Mouse (Mus musculus) hindbrain, embryonic 11.5 days (tissue): Measurements from ENCODE around the gene Psmb6. TPM values are rescaled to one million over a fixed set of nuclear protein-coding genes. Genes with fewer than 3 reads are reported as not detected.

Experiments
- ATAC-seq: fragments of 200-750 bp; cut with Nextera tagmentation; 2 replicates; pipeline ENCODE4 v1.8.0; 2017; ENCODE audit warnings: mild to moderate bottlenecking, moderate TSS enrichment, moderate library complexity; ENCODE audit not compliant: low FRiP score
- DNase-seq: peaks from one replicate; pipeline ENCODE4 v3.0.0-alpha.2; 2015; ENCODE audit warnings: low spot score
- H3K27ac ChIP-seq: fragments of 300-500 bp; sonication (generic); 2 replicates; pipeline ENCODE4 v1.5.1; 2014; ENCODE audit warnings: mild to moderate bottlenecking, low read depth, low read length
- H3K27me3 ChIP-seq: fragments of 300-500 bp; sonication (generic); 2 replicates; pipeline ENCODE4 v1.6.1; 2014; ENCODE audit warnings: mild to moderate bottlenecking, low read length, moderate library complexity, mixed read lengths; ENCODE audit not compliant: control insufficient read depth, insufficient read depth
- H3K36me3 ChIP-seq: fragments of 300-500 bp; sonication (generic); 2 replicates; pipeline ENCODE4 v1.6.1; 2014; ENCODE audit warnings: mild to moderate bottlenecking, low read length, moderate library complexity, mixed read lengths; ENCODE audit not compliant: control insufficient read depth, insufficient read depth
- H3K4me1 ChIP-seq: fragments of 300-500 bp; sonication (generic); replicated peaks from 2 replicates; pipeline ENCODE4 v1.6.1; 2014; ENCODE audit warnings: low read length, mixed read lengths; ENCODE audit not compliant: control insufficient read depth, insufficient read depth
- H3K4me2 ChIP-seq: fragments of 300-500 bp; sonication (generic); replicated peaks from 2 replicates; pipeline ENCODE4 v1.6.1; 2014; ENCODE audit warnings: mild to moderate bottlenecking, low read depth, low read length
- H3K4me3 ChIP-seq: fragments of 300-500 bp; sonication (generic); 2 replicates; pipeline ENCODE4 v1.5.1; 2014; ENCODE audit warnings: low read depth, low read length
- H3K9ac ChIP-seq: fragments of 300-500 bp; sonication (generic); 2 replicates; pipeline ENCODE4 v1.6.1; 2014; ENCODE audit warnings: low read depth, low read length
- H3K9me3 ChIP-seq: fragments of 300-500 bp; sonication (generic); 2 replicates; pipeline ENCODE4 v1.6.1; 2016; ENCODE audit warnings: low read length; ENCODE audit not compliant: control insufficient read depth
- WGBS: fragments of 180-500 bp; shearing (Covaris S2); extraction: QIAGEN DNeasy Blood & Tissue Kit; methylation state at CpG from one replicate; pipeline ENCODE4 v1.1.7; 2014; 5-methylcytosine and 5-hydroxymethylcytosine counted together
- polyA plus RNA-seq: library from polyadenylated mRNA; unstranded; fragments of >200 nt; fragmentation: Nextera tagmentation; extraction: Ambion mirVana; gene quantifications from 2 replicates; pipeline ENCODE4 v1.2.1, GENCODE M21; 2014

Psmb6 gene
- polyA plus RNA-seq, 1 experiment from 2014 or later, result 895 TPM

GRCm38 (mm10) chr11:70506385-70506784 lies 18.8 kb upstream of the Psmb6 start:
- H3K36me3 ChIP-seq, result no peaks in the 10 kb centered on the region
- H3K27ac ChIP-seq, result no peak overlapping the region
- no peak overlapping the region for H3K4me3 ChIP-seq
- H3K9ac ChIP-seq, result no peak overlapping the region
- no peak for ATAC-seq
- DNase-seq, result peak; percentile 65
- H3K9me3 ChIP-seq, result no peaks in the 10 kb centered on the region
- 34% methylated on average over 4 of the region's 4 CpGs for WGBS
- no peak overlapping the region for H3K4me2 ChIP-seq
- no peaks in the 10 kb centered on the region for H3K27me3 ChIP-seq
- H3K4me1 ChIP-seq, result no peaks in the 10 kb centered on the region

GRCm38 (mm10) chr11:70506962-70507515 lies 18.1 kb upstream of the Psmb6 start:
- no peak overlapping the region for H3K9ac ChIP-seq

GRCm38 (mm10) chr11:70509753-70510564 lies 15.2 kb upstream of the Psmb6 start:
- ATAC-seq, result no peak
- no peak overlapping the region; the same call in 1 of the 2 replicates for H3K9ac ChIP-seq
- 10% methylated on average over 19 of the region's 19 CpGs for WGBS

More at GRCm38 (mm10) chr11:70506962-70507515, 18.1 kb upstream of the Psmb6 start:
- DNase-seq (no peak), ATAC-seq (no peak)
- Histone ChIP-seq H3K9me3 (no peaks in the 10 kb centered on the region), H3K4me3 (no peak overlapping the region), H3K36me3 (no peaks in the 10 kb centered on the region), H3K4me1 (no peaks in the 10 kb centered on the region), H3K27me3 (no peaks in the 10 kb centered on the region), H3K27ac (no peak overlapping the region), H3K4me2 (no peak overlapping the region)
- 79% methylated on average over 7 of the region's 7 CpGs for WGBS

GRCm38 (mm10) chr11:70511242-70511641 lies 13.9 kb upstream of the Psmb6 start:
- Histone ChIP-seq H3K4me2 (no peak overlapping the region), H3K27me3 (no peaks in the 10 kb centered on the region), H3K9me3 (no peaks in the 10 kb centered on the region), H3K4me3 (no peak overlapping the region), H3K9ac (no peak overlapping the region), H3K27ac (no peak overlapping the region), H3K36me3 (no peaks in the 10 kb centered on the region), H3K4me1 (0 out of 2 replicates have a peak, but pooled peaks cover 2% of the 10 kb centered on the region)
- WGBS, result 85% methylated on average over 2 of the region's 2 CpGs
- DNase-seq (no peak), ATAC-seq (no peak)

More at GRCm38 (mm10) chr11:70509753-70510564, 15.2 kb upstream of the Psmb6 start:
- H3K27ac ChIP-seq, result no peak overlapping the region
- DNase-seq, result peak; percentile 62
- H3K27me3 ChIP-seq, result no peaks in the 10 kb centered on the region
- H3K4me2 ChIP-seq, result peak overlapping the region; percentile 18; the same call in 1 of the 2 replicates
- H3K4me3 ChIP-seq, result no peak overlapping the region
- H3K9me3 ChIP-seq, result no peaks in the 10 kb centered on the region
- no peaks in the 10 kb centered on the region for H3K36me3 ChIP-seq
- H3K4me1 ChIP-seq, result 0 out of 2 replicates have a peak, but pooled peaks cover 2% of the 10 kb centered on the region

- WGBS, result 96% methylated on average over 7 of the region's 7 CpGs
- H3K4me2 ChIP-seq, result no peak overlapping the region
- no peak for ATAC-seq
Observed at GRCm38 (mm10) chr11:70511825-70512224, 13.3 kb upstream of the Psmb6 start.

GRCm38 (mm10) chr11:70512709-70513342 lies 12.3 kb upstream of the Psmb6 start:
- DNase-seq (no peak), ATAC-seq (no peak)
- H3K4me3 ChIP-seq, result no peak overlapping the region
- 79% methylated on average over 7 of the region's 7 CpGs for WGBS
- no peak overlapping the region for H3K9ac ChIP-seq
- 0 out of 2 replicates have a peak, but pooled peaks cover 2% of the 10 kb centered on the region for H3K4me1 ChIP-seq
- no peak overlapping the region for H3K27ac ChIP-seq
- no peaks in the 10 kb centered on the region for H3K36me3 ChIP-seq
- H3K4me2 ChIP-seq, result no peak overlapping the region
- no peaks in the 10 kb centered on the region for H3K27me3 ChIP-seq
- H3K9me3 ChIP-seq, result no peaks in the 10 kb centered on the region

More at GRCm38 (mm10) chr11:70511825-70512224, 13.3 kb upstream of the Psmb6 start:
- Histone ChIP-seq H3K4me1 (0 out of 2 replicates have a peak, but pooled peaks cover 2% of the 10 kb centered on the region), H3K9ac (no peak overlapping the region), H3K27ac (no peak overlapping the region), H3K36me3 (no peaks in the 10 kb centered on the region), H3K27me3 (no peaks in the 10 kb centered on the region), H3K9me3 (no peaks in the 10 kb centered on the region), H3K4me3 (no peak overlapping the region)
- DNase-seq, result no peak

- DNase-seq (no peak), ATAC-seq (no peak)
- Histone ChIP-seq H3K9me3 (no peaks in the 10 kb centered on the region), H3K9ac (no peak overlapping the region), H3K4me3 (no peak overlapping the region), H3K27me3 (no peaks in the 10 kb centered on the region), H3K4me2 (no peak overlapping the region), H3K27ac (no peak overlapping the region), H3K4me1 (0 out of 2 replicates have a peak, but pooled peaks cover 2% of the 10 kb centered on the region), H3K36me3 (no peaks in the 10 kb centered on the region)
- 59% methylated on average over 11 of the region's 11 CpGs for WGBS
Observed at GRCm38 (mm10) chr11:70513520-70513919, 11.6 kb upstream of the Psmb6 start.

GRCm38 (mm10) chr11:70514288-70514687 lies 10.9 kb upstream of the Psmb6 start, which contains the start of gene Vmo1:
Gene Vmo1, minus strand, starts transcription at chr11:70514616.
- DNase-seq (no peak), ATAC-seq (no peak)
- Histone ChIP-seq H3K4me2 (no peak within 1 kb of the TSS), H3K27me3 (no peaks in the 10 kb centered on the region), H3K9ac (no peak within 1 kb of the TSS), H3K36me3 (no peaks in the 10 kb centered on the region), H3K4me1 (0 out of 2 replicates have a peak, but pooled peaks cover 2% of the 10 kb centered on the region), H3K4me3 (no peak within 1 kb of the TSS), H3K9me3 (no peaks in the 10 kb centered on the region), H3K27ac (no peak within 1 kb of the TSS)
- WGBS, result 93% methylated on average over 7 of the region's 7 CpGs
